Mouse (Mus musculus) kidney, embryonic 15.5 days (tissue): ENCODE data around the gene Dock9. TPM values are rescaled to one million over a fixed set of nuclear protein-coding genes. Genes with fewer than 3 reads are reported as not detected.
A peak's percentile ranks its signal among the peaks of the same experiment; 100 is the strongest.

ENCODE experiments used
- ATAC-seq: fragments of 200-750 bp; cut with Nextera tagmentation; replicated peaks from 2 replicates; pipeline ENCODE4 v1.8.0; 2017; ENCODE audit warnings: moderate TSS enrichment; ENCODE audit not compliant: low FRiP score
- H3K27ac ChIP-seq: fragments of 300-500 bp; sonication (generic); 2 replicates; pipeline ENCODE4 v1.5.1; 2015; ENCODE audit warnings: mild to moderate bottlenecking, inconsistent platforms
- H3K27me3 ChIP-seq: fragments of 300-500 bp; sonication (generic); 2 replicates; pipeline ENCODE4 v1.6.1; 2015; ENCODE audit warnings: inconsistent platforms
- H3K36me3 ChIP-seq: fragments of 300-500 bp; sonication (generic); 2 replicates; pipeline ENCODE4 v1.6.1; 2015; ENCODE audit warnings: inconsistent platforms
- H3K4me1 ChIP-seq: fragments of 300-500 bp; sonication (generic); 2 replicates; pipeline ENCODE4 v1.6.1; 2015; ENCODE audit warnings: inconsistent platforms
- H3K4me2 ChIP-seq: fragments of 300-500 bp; sonication (generic); 2 replicates; pipeline ENCODE4 v1.6.1; 2015; ENCODE audit warnings: moderate library complexity, mild to moderate bottlenecking, inconsistent platforms
- H3K4me3 ChIP-seq: fragments of 300-500 bp; sonication (generic); replicated peaks from 2 replicates; pipeline ENCODE4 v1.5.1; 2015; ENCODE audit warnings: mild to moderate bottlenecking, inconsistent platforms
- H3K9ac ChIP-seq: fragments of 300-500 bp; sonication (generic); 2 replicates; pipeline ENCODE4 v1.6.1; 2015; ENCODE audit warnings: mild to moderate bottlenecking, inconsistent platforms
- H3K9me3 ChIP-seq: fragments of 300-500 bp; sonication (generic); replicated peaks from 2 replicates; pipeline ENCODE4 v1.6.1; 2016; ENCODE audit warnings: inconsistent platforms
- whole genome bisulfite sequencing: fragments of 180-500 bp; shearing (Covaris S2); methylation state at CpG from one replicate; pipeline ENCODE4 v1.1.7; 2015; ENCODE audit warnings: mixed read lengths; 5-methylcytosine and 5-hydroxymethylcytosine counted together
- polyA plus RNA-seq: library from polyadenylated mRNA; unstranded; fragments of >200 nt; fragmentation: Nextera tagmentation; extraction: Ambion mirVana; gene quantifications from 2 replicates; pipeline ENCODE4 v1.2.1, GENCODE M21; 2015

The Dock9 gene
- polyA plus RNA-seq, 1 experiment from 2014 or later = 11.1 TPM

- no peak for ATAC-seq
- Histone ChIP-seq H3K4me3 (no peak overlapping the region), H3K27me3 (no peaks in the 10 kb centered on the region), H3K36me3 (0 out of 2 replicates have a peak, but pooled peaks cover 5% of the 10 kb centered on the region), H3K9me3 (no peaks in the 10 kb centered on the region), H3K4me2 (no peak overlapping the region), H3K9ac (no peak overlapping the region), H3K4me1 (peaks cover 16% of the 10 kb centered on the region), H3K27ac (no peak overlapping the region)
- WGBS = 62% methylated on average over 3 of the region's 3 CpGs
Observed at GRCm38 (mm10) chr14:121666641-121667274, 130.9 kb downstream of the Dock9 start.

- peaks cover 17% of the 10 kb centered on the region for H3K4me1 ChIP-seq
- 0 out of 2 replicates have a peak, but pooled peaks cover 5% of the 10 kb centered on the region for H3K36me3 ChIP-seq
- no peak overlapping the region for H3K9ac ChIP-seq
- no peak overlapping the region for H3K4me3 ChIP-seq
- H3K27me3 ChIP-seq = no peaks in the 10 kb centered on the region
- WGBS = 97% methylated on average over 9 of the region's 9 CpGs
- H3K4me2 ChIP-seq = no peak overlapping the region
- no peaks in the 10 kb centered on the region for H3K9me3 ChIP-seq
- ATAC-seq = no peak
- no peak overlapping the region for H3K27ac ChIP-seq
Observed at GRCm38 (mm10) chr14:121665693-121666273, 131.9 kb downstream of the Dock9 start.

GRCm38 (mm10) chr14:121663913-121664312 is 133.7 kb downstream of the Dock9 start:
- Histone ChIP-seq H3K4me1 (peaks cover 28% of the 10 kb centered on the region), H3K9me3 (no peaks in the 10 kb centered on the region), H3K4me2 (no peak overlapping the region), H3K4me3 (no peak overlapping the region), H3K27me3 (no peaks in the 10 kb centered on the region), H3K36me3 (0 out of 2 replicates have a peak, but pooled peaks cover 4% of the 10 kb centered on the region), H3K9ac (no peak overlapping the region), H3K27ac (no peak overlapping the region)
- ATAC-seq = peak; percentile 50
- WGBS = 91% methylated on average over 1 of the region's 1 CpGs

GRCm38 (mm10) chr14:121660918-121661317 is 136.7 kb downstream of the Dock9 start:
- no peak for ATAC-seq
- no peak overlapping the region for H3K9ac ChIP-seq
- H3K4me1 ChIP-seq = peaks cover 46% of the 10 kb centered on the region
- no peak overlapping the region for H3K27ac ChIP-seq
- no peak overlapping the region for H3K4me3 ChIP-seq
- H3K36me3 ChIP-seq = peaks cover 14% of the 10 kb centered on the region
- H3K4me2 ChIP-seq = no peak overlapping the region
- H3K27me3 ChIP-seq = no peaks in the 10 kb centered on the region
- WGBS = 25% methylated on average over 8 of the region's 8 CpGs
- no peaks in the 10 kb centered on the region for H3K9me3 ChIP-seq

- WGBS = 70% methylated on average over 15 of the region's 15 CpGs
Observed at GRCm38 (mm10) chr14:121660167-121660894, 137.3 kb downstream of the Dock9 start.

GRCm38 (mm10) chr14:121659061-121659824 is 138.4 kb downstream of the Dock9 start:
- Histone ChIP-seq H3K27me3 (peaks cover 8% of the 10 kb centered on the region; the same call in 1 of the 2 replicates), H3K4me1 (peaks cover 53% of the 10 kb centered on the region), H3K36me3 (peaks cover 18% of the 10 kb centered on the region), H3K4me3 (no peak overlapping the region), H3K27ac (peak overlapping the region; percentile 71), H3K4me2 (peak overlapping the region; percentile 13), H3K9me3 (no peaks in the 10 kb centered on the region), H3K9ac (no peak overlapping the region)
- ATAC-seq = peak; percentile 92
- WGBS = 29% methylated on average over 12 of the region's 12 CpGs

More at GRCm38 (mm10) chr14:121660167-121660894, 137.3 kb downstream of the Dock9 start:
- Histone ChIP-seq H3K9me3 (no peaks in the 10 kb centered on the region), H3K4me3 (no peak overlapping the region), H3K9ac (no peak overlapping the region), H3K27me3 (peaks cover 3% of the 10 kb centered on the region; the same call in 1 of the 2 replicates), H3K27ac (no peak overlapping the region), H3K4me1 (peaks cover 47% of the 10 kb centered on the region), H3K4me2 (no peak overlapping the region), H3K36me3 (peaks cover 18% of the 10 kb centered on the region)
- no peak for ATAC-seq

GRCm38 (mm10) chr14:121658537-121658936 is 139.1 kb downstream of the Dock9 start:
- Histone ChIP-seq H3K4me3 (no peak overlapping the region), H3K27me3 (peaks cover 8% of the 10 kb centered on the region; the same call in 1 of the 2 replicates), H3K4me2 (peak overlapping the region; percentile 13; the same call in 1 of the 2 replicates), H3K27ac (peak overlapping the region; percentile 71), H3K4me1 (peaks cover 58% of the 10 kb centered on the region), H3K9me3 (no peaks in the 10 kb centered on the region), H3K36me3 (peaks cover 18% of the 10 kb centered on the region), H3K9ac (no peak overlapping the region)
- ATAC-seq = peak; percentile 63
- WGBS = 55% methylated on average over 9 of the region's 9 CpGs

- no peak for ATAC-seq
- no peak overlapping the region for H3K4me3 ChIP-seq
- H3K4me2 ChIP-seq = no peak overlapping the region
- WGBS = 61% methylated on average over 7 of the region's 7 CpGs
- H3K27ac ChIP-seq = 0 out of 2 replicates have a peak overlapping the region, but pooled peaks have one; percentile 71
- no peak overlapping the region for H3K9ac ChIP-seq
- peaks cover 67% of the 10 kb centered on the region for H3K4me1 ChIP-seq
- H3K9me3 ChIP-seq = no peaks in the 10 kb centered on the region
- peaks cover 20% of the 10 kb centered on the region for H3K36me3 ChIP-seq
- peaks cover 9% of the 10 kb centered on the region; the same call in 1 of the 2 replicates for H3K27me3 ChIP-seq
Observed at GRCm38 (mm10) chr14:121657633-121658032, 140.0 kb downstream of the Dock9 start.

- H3K4me3 ChIP-seq = no peak overlapping the region
- peaks cover 10% of the 10 kb centered on the region; the same call in 1 of the 2 replicates for H3K27me3 ChIP-seq
- H3K27ac ChIP-seq = no peak overlapping the region
- 88% methylated on average over 10 of the region's 10 CpGs for WGBS
- no peaks in the 10 kb centered on the region for H3K9me3 ChIP-seq
- ATAC-seq = no peak
- peaks cover 25% of the 10 kb centered on the region for H3K36me3 ChIP-seq
- H3K4me2 ChIP-seq = no peak overlapping the region
- peaks cover 67% of the 10 kb centered on the region for H3K4me1 ChIP-seq
- H3K9ac ChIP-seq = no peak overlapping the region
Observed at GRCm38 (mm10) chr14:121656912-121657311, 140.7 kb downstream of the Dock9 start.

GRCm38 (mm10) chr14:121654977-121655376 is 142.7 kb downstream of the Dock9 start:
- H3K4me3 ChIP-seq = no peak overlapping the region
- no peak overlapping the region for H3K4me2 ChIP-seq
- H3K27ac ChIP-seq = no peak overlapping the region
- no peak overlapping the region for H3K9ac ChIP-seq
- H3K27me3 ChIP-seq = peaks cover 10% of the 10 kb centered on the region; the same call in 1 of the 2 replicates
- no peak for ATAC-seq
- H3K36me3 ChIP-seq = peaks cover 29% of the 10 kb centered on the region
- H3K9me3 ChIP-seq = no peaks in the 10 kb centered on the region
- H3K4me1 ChIP-seq = peaks cover 54% of the 10 kb centered on the region
- 67% methylated on average over 2 of the region's 2 CpGs for WGBS

- no peak overlapping the region; the same call in 1 of the 2 replicates for H3K27ac ChIP-seq
- peaks cover 54% of the 10 kb centered on the region for H3K4me1 ChIP-seq
Observed at GRCm38 (mm10) chr14:121654416-121654967, 143.1 kb downstream of the Dock9 start.

More at GRCm38 (mm10) chr14:121654416-121654967, 143.1 kb downstream of the Dock9 start:
- H3K27me3 ChIP-seq = peaks cover 10% of the 10 kb centered on the region; the same call in 1 of the 2 replicates
- peaks cover 29% of the 10 kb centered on the region for H3K36me3 ChIP-seq
- no peak overlapping the region for H3K4me2 ChIP-seq
- H3K9ac ChIP-seq = no peak overlapping the region
- ATAC-seq = no peak
- no peaks in the 10 kb centered on the region for H3K9me3 ChIP-seq
- no peak overlapping the region for H3K4me3 ChIP-seq
- 48% methylated on average over 7 of the region's 7 CpGs for WGBS
